Mouse (Mus musculus) lung, postnatal 0 days (tissue): ENCODE measurements at regions not wholly inside any gene's neighbourhood (a gene's known extent, or its start where the extent isn't known, plus 50 kb on each side); places are given as distances from the start of the nearest gene placed in this dataset.

Experiments used
- CTCF ChIP-seq: IDR thresholded peaks from 2 replicates; pipeline ENCODE4 v1.5.1; 2016; ENCODE audit warnings: antibody characterized with exemption, mild to moderate bottlenecking
- EP300 ChIP-seq: IDR thresholded peaks from 2 replicates; pipeline ENCODE4 v1.6.1; 2016; ENCODE audit warnings: antibody characterized with exemption, mild to moderate bottlenecking, control low read depth

DNA sequence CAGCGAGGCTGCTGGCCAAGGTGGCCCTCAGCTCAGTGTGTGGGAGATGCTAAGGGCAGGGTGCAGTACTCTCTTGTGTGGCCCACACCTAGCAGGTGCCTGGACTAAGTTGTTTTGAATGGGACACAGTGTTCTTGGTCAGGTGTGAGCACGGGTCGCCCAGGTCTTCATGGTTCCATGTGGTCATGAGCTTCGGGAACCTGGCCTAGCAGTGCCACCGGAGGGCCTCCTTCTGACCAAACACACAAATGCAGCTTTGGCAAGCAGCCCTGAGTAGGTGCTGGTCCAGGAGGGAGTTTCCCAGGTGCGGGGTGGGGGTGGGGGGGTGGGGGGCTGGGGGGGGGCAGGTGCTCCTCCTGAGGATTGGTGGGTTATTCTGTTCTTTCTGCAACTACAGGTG, 127.6 kb downstream of the Gadd45g start:
- TF ChIP-seq EP300 (no peak), CTCF (peak; percentile 23; the same call in 1 of the 2 replicates)
